8 mouse cellular contexts compared by ENCODE assay signal in genomic region chrX:160137177-160137860, GRCm38 (mm10). TPM values are rescaled to one million over a fixed set of nuclear protein-coding genes. Genes with fewer than 3 reads are reported as not detected.
A peak's percentile ranks its signal among the peaks of the same experiment; 100 is the strongest.
DNase-seq lines count a peak whose midpoint lies in the region; ATAC-seq and TF ChIP-seq lines count a peak whose summit lies in the region.

No protein-coding gene starts in this region.

- H3K4me3 ChIP-seq in left cerebral cortex, adult 2 months = peak overlapping the region; percentile 70
- peak overlapping the region; percentile 72 for H3K4me3 ChIP-seq in hindbrain, embryonic 10.5 days
- peak overlapping the region; percentile 71 for H3K4me3 ChIP-seq in liver, embryonic 12.5 days

- no peak for TF ChIP-seq CTCF in left cerebral cortex, adult 2 months (IDR thresholded peaks at IDR 0.05)
- TF ChIP-seq CTCF in brain, embryonic 14.5 days (IDR thresholded peaks at IDR 0.05; ENCODE audit: borderline replicate concordance, extremely low read depth, insufficient read depth, insufficient read length) = no peak

- DNase-seq in left cerebral cortex, adult 2 months (ENCODE audit: extremely low spot score in 1 of 2, low spot score in 2 of 2) = no peak
- no peak for DNase-seq in left cerebral cortex, adult 8-10 months (ENCODE audit: low spot score in 2 of 2)
- DNase-seq in brain, embryonic 14.5 days (ENCODE audit: low read depth) = peak; percentile 4
- DNase-seq in hindbrain, embryonic 10.5 days (ENCODE audit: low spot score) = no peak
- peak; percentile 10 for DNase-seq in yolk sac, embryonic 10.5 days (ENCODE audit: low spot score)
- DNase-seq in right cerebral cortex, postnatal 10 days (ENCODE audit: low spot score in 2 of 2) = no peak
- DNase-seq in adrenal gland, adult 2 months = no peak

- 28% methylated on average over 18 of the region's 18 CpGs for WGBS in hindbrain, embryonic 10.5 days
- WGBS in liver, embryonic 12.5 days (ENCODE audit: insufficient replicate concordance) = 11% methylated on average over 18 of the region's 18 CpGs

- H3K9ac ChIP-seq in liver, embryonic 12.5 days = peak overlapping the region; percentile 81

- peaks cover 27% of the 10 kb centered on the region; the same call in 1 of the 2 replicates for H3K4me1 ChIP-seq in hindbrain, embryonic 10.5 days (replicated peaks)
- H3K4me1 ChIP-seq in liver, embryonic 12.5 days = peaks cover 26% of the 10 kb centered on the region; the same call in 1 of the 2 replicates

- H3K27ac ChIP-seq in left cerebral cortex, adult 2 months = peak overlapping the region; percentile 94
- H3K27ac ChIP-seq in hindbrain, embryonic 10.5 days = peak overlapping the region; percentile 90
- peak overlapping the region; percentile 85; the same call in 1 of the 2 replicates for H3K27ac ChIP-seq in liver, embryonic 12.5 days

- 0 out of 2 replicates have a peak, but pooled peaks cover 4% of the 10 kb centered on the region for H3K36me3 ChIP-seq in hindbrain, embryonic 10.5 days
- H3K36me3 ChIP-seq in liver, embryonic 12.5 days = peaks cover 5% of the 10 kb centered on the region

- H3K27me3 ChIP-seq in hindbrain, embryonic 10.5 days (ENCODE audit: insufficient read depth, poor library complexity, severe bottlenecking) = peaks cover 28% of the 10 kb centered on the region
- H3K27me3 ChIP-seq in liver, embryonic 12.5 days (replicated peaks) = peaks cover 11% of the 10 kb centered on the region; the same call in 1 of the 2 replicates

- ATAC-seq in liver, embryonic 12.5 days = peak; percentile 1; the same call in 1 of the 2 replicates

- H3K9me3 ChIP-seq in hindbrain, embryonic 10.5 days = no peaks in the 10 kb centered on the region
- no peaks in the 10 kb centered on the region for H3K9me3 ChIP-seq in liver, embryonic 12.5 days (replicated peaks)

- intact Hi-C loops in left cerebral cortex, adult 2 months (cut with DNase I) = no loop called here

- peak overlapping the region; percentile 69 for H3K4me2 ChIP-seq in liver, embryonic 12.5 days

- TF ChIP-seq POLR2A in brain, embryonic 14.5 days (IDR thresholded peaks at IDR 0.05; ENCODE audit: borderline replicate concordance, extremely low read depth, insufficient read depth, insufficient read length, poor library complexity, severe bottlenecking) = no peak

RNA-seq across cellular contexts. Expression of gene Pdha1, which starts 0.9 kb away (rescaled TPM):
- total RNA-seq in left cerebral cortex, adult 2 months (2021) = 100 to 1,000 TPM; 204 to 231 TPM
- total RNA-seq in left cerebral cortex, adult 8-10 months (2022) = 100 to 1,000 TPM; 216 to 236 (median 223) TPM
- polyA plus RNA-seq in brain, embryonic 14.5 days (2012; rRNA removed) = 67.0 and 76.2 TPM in 2 replicates
- 86.0 and 97.5 TPM in 2 replicates for polyA plus RNA-seq in hindbrain, embryonic 10.5 days (2016; fragmentation: Nextera tagmentation; extraction: Ambion mirVana)
- 74.0 and 74.5 TPM in 2 replicates for polyA plus RNA-seq in liver, embryonic 12.5 days (2016; fragmentation: Nextera tagmentation; extraction: Ambion mirVana)
- total RNA-seq in adrenal gland, adult 2 months (2021) = 100 to 1,000 TPM; 361 to 388 TPM
- 36.4 and 56.3 TPM in 2 replicates for polyA plus RNA-seq in adrenal gland, adult 2 months (2012; rRNA removed)

Comparison
In these comparisons a context has a peak if more than half of its experiments do, and no peak if none do; other contexts are left out.
1. DNase-seq: peak in brain, embryonic 14.5 days (single experiment) and yolk sac, embryonic 10.5 days (single experiment); none in left cerebral cortex, adult 2 months (0 of 2), left cerebral cortex, adult 8-10 months (0 of 2), hindbrain, embryonic 10.5 days (single experiment), right cerebral cortex, postnatal 10 days (0 of 2) and adrenal gland, adult 2 months (single experiment).
2. Peak in every context shown above with its lines, with median percentiles within 50 percentile points of each other: H3K27ac ChIP-seq and H3K4me3 ChIP-seq.